Mouse (Mus musculus) frontal cortex, postnatal 10 days (tissue): ENCODE results near the gene A730009L09Rik.

Experiments
- DNase-seq, 2 experiments: peaks; one replicate each; pipeline ENCODE4 v3.0.0; 2022; ENCODE audit warnings: low spot score in 2 of 2, mixed read lengths in 1 of 2

The A730009L09Rik gene

GRCm38 (mm10) chr16:84559569-84560278 is 44.8 kb downstream of the A730009L09Rik start:
- no peak for DNase-seq

GRCm38 (mm10) chr16:84560279-84560602 is 45.3 kb downstream of the A730009L09Rik start:
- no peak for DNase-seq
